Mouse (Mus musculus) hindbrain, postnatal 0 days (tissue): ENCODE measurements around the gene Txndc2. TPM values are rescaled to one million over a fixed set of nuclear protein-coding genes. Genes with fewer than 3 reads are reported as not detected.

Experiments
- ATAC-seq: fragments of 200-750 bp; cut with Nextera tagmentation; 2 replicates; pipeline ENCODE4 v1.8.0; 2017; ENCODE audit warnings: mild to moderate bottlenecking, moderate TSS enrichment, moderate library complexity
- DNase-seq: peaks from one replicate; pipeline ENCODE4 v3.0.0-alpha.2; 2015; ENCODE audit warnings: low spot score
- H3K27ac ChIP-seq: fragments of 300-500 bp; sonication (generic); 2 replicates; pipeline ENCODE4 v1.5.1; 2014; ENCODE audit warnings: mild to moderate bottlenecking
- H3K27me3 ChIP-seq: fragments of 300-500 bp; sonication (generic); 2 replicates; pipeline ENCODE4 v1.6.1; 2014; ENCODE audit warnings: low read length, mixed read lengths; ENCODE audit not compliant: insufficient read depth
- H3K36me3 ChIP-seq: fragments of 300-500 bp; sonication (generic); 2 replicates; pipeline ENCODE4 v1.6.1; 2014; ENCODE audit warnings: low read length, mixed read lengths; ENCODE audit not compliant: insufficient read depth
- H3K4me1 ChIP-seq: fragments of 300-500 bp; sonication (generic); 2 replicates; pipeline ENCODE4 v1.6.1; 2014; ENCODE audit warnings: antibody characterized with exemption, low read length, mixed read lengths; ENCODE audit not compliant: insufficient read depth
- H3K4me2 ChIP-seq: fragments of 300-500 bp; sonication (generic); 2 replicates; pipeline ENCODE4 v1.6.1; 2014; ENCODE audit warnings: low read depth, mild to moderate bottlenecking, low read length, moderate library complexity, mixed read lengths
- H3K4me3 ChIP-seq: fragments of 300-500 bp; sonication (generic); 2 replicates; pipeline ENCODE4 v1.5.1; 2014; ENCODE audit warnings: low read length
- H3K9ac ChIP-seq: fragments of 300-500 bp; sonication (generic); replicated peaks from 2 replicates; pipeline ENCODE4 v1.6.1; 2014; ENCODE audit warnings: mild to moderate bottlenecking, low read length, moderate library complexity, mixed read lengths
- H3K9me3 ChIP-seq: fragments of 300-500 bp; sonication (generic); 2 replicates; pipeline ENCODE4 v1.6.1; 2016; ENCODE audit warnings: low read length, mixed read lengths
- CTCF ChIP-seq: IDR thresholded peaks from 2 replicates; pipeline ENCODE4 v1.5.1; 2016; ENCODE audit warnings: antibody characterized with exemption, control low read depth, low read depth
- WGBS: fragments of 180-500 bp; shearing (Covaris S2); extraction: QIAGEN DNeasy Blood & Tissue Kit; methylation state at CpG from one replicate; pipeline ENCODE4 v1.1.7; 2014; 5-methylcytosine and 5-hydroxymethylcytosine counted together
- polyA plus RNA-seq: library from polyadenylated mRNA; unstranded; fragments of >200 nt; fragmentation: Nextera tagmentation; extraction: Ambion mirVana; gene quantifications from 2 replicates; pipeline ENCODE4 v1.2.1, GENCODE M21; 2015
- total RNA-seq: library from RNA; depleted of rRNA; stranded (reverse); fragments of >200 nt; gene quantifications from 2 replicates; pipeline ENCODE4 v1.2.3, GENCODE M21; 2014

The Txndc2 gene
- total and polyA plus RNA-seq, 2 experiments from 2014 or later: 0.13 TPM; not detected in 1

GRCm38 (mm10) chr17:65647961-65648360 lies 6.0 kb upstream of the Txndc2 start:
- DNase-seq: no peak
- no peaks in the 10 kb centered on the region for H3K36me3 ChIP-seq
- no peak overlapping the region for H3K4me2 ChIP-seq
- no peaks in the 10 kb centered on the region for H3K9me3 ChIP-seq
- H3K27ac ChIP-seq: no peak overlapping the region
- no peak for ATAC-seq
- H3K4me3 ChIP-seq: no peak overlapping the region
- WGBS: 66% methylated on average over 5 of the region's 5 CpGs
- H3K4me1 ChIP-seq: no peaks in the 10 kb centered on the region
- H3K9ac ChIP-seq: no peak overlapping the region
- TF ChIP-seq CTCF: no peak
- H3K27me3 ChIP-seq: no peaks in the 10 kb centered on the region

GRCm38 (mm10) chr17:65647226-65647625 lies 5.3 kb upstream of the Txndc2 start:
- ATAC-seq (no peak), DNase-seq (no peak)
- H3K9me3 ChIP-seq: no peaks in the 10 kb centered on the region
- H3K9ac ChIP-seq: no peak overlapping the region
- no peaks in the 10 kb centered on the region for H3K27me3 ChIP-seq
- no peaks in the 10 kb centered on the region for H3K36me3 ChIP-seq
- TF ChIP-seq CTCF: no peak
- no peak overlapping the region for H3K4me3 ChIP-seq
- H3K4me1 ChIP-seq: no peaks in the 10 kb centered on the region
- 78% methylated on average over 6 of the region's 6 CpGs for WGBS
- no peak overlapping the region for H3K4me2 ChIP-seq
- no peak overlapping the region for H3K27ac ChIP-seq

- no peaks in the 10 kb centered on the region for H3K9me3 ChIP-seq
- ATAC-seq (no peak), DNase-seq (no peak)
- H3K27ac ChIP-seq: peak overlapping the region; percentile 70; the same call in 1 of the 2 replicates
- H3K4me3 ChIP-seq: no peak overlapping the region
- no peak overlapping the region for H3K4me2 ChIP-seq
- no peaks in the 10 kb centered on the region for H3K27me3 ChIP-seq
- no peak for TF ChIP-seq CTCF
- WGBS: 75% methylated on average over 5 of the region's 5 CpGs
- no peaks in the 10 kb centered on the region for H3K4me1 ChIP-seq
- H3K36me3 ChIP-seq: no peaks in the 10 kb centered on the region
- no peak overlapping the region for H3K9ac ChIP-seq
Observed at GRCm38 (mm10) chr17:65643579-65643978, 1.6 kb upstream of the Txndc2 start.

- no peak overlapping the region for H3K4me3 ChIP-seq
- H3K27me3 ChIP-seq: no peaks in the 10 kb centered on the region
- TF ChIP-seq CTCF: no peak
- ATAC-seq (peak; percentile 67), DNase-seq (peak; percentile 66)
- no peak overlapping the region; the same call in 1 of the 2 replicates for H3K4me2 ChIP-seq
- H3K36me3 ChIP-seq: no peaks in the 10 kb centered on the region
- 34% methylated on average over 10 of the region's 10 CpGs for WGBS
- peak overlapping the region; percentile 70 for H3K27ac ChIP-seq
- H3K9me3 ChIP-seq: no peaks in the 10 kb centered on the region
- H3K4me1 ChIP-seq: no peaks in the 10 kb centered on the region
- H3K9ac ChIP-seq: no peak overlapping the region
Observed at GRCm38 (mm10) chr17:65643051-65643521, 1.1 kb upstream of the Txndc2 start.

GRCm38 (mm10) chr17:65642578-65642991 lies 617 bp upstream of the Txndc2 start:
- WGBS: 32% methylated on average over 5 of the region's 5 CpGs
- no peak for DNase-seq
- Histone ChIP-seq H3K36me3 (no peaks in the 10 kb centered on the region), H3K27ac (peak overlapping the region; percentile 70), H3K27me3 (no peaks in the 10 kb centered on the region), H3K9ac (0 out of 2 replicates have a peak overlapping the region, but pooled peaks have one; percentile 28), H3K4me3 (no peak overlapping the region), H3K9me3 (no peaks in the 10 kb centered on the region), H3K4me1 (no peaks in the 10 kb centered on the region), H3K4me2 (no peak overlapping the region; the same call in 1 of the 2 replicates)
- TF ChIP-seq CTCF: no peak
- peak; percentile 67 for ATAC-seq

- H3K27me3 ChIP-seq: no peaks in the 10 kb centered on the region
- H3K4me2 ChIP-seq: no peak overlapping the region
- no peaks in the 10 kb centered on the region for H3K36me3 ChIP-seq
- DNase-seq (no peak), ATAC-seq (no peak)
- H3K4me3 ChIP-seq: no peak overlapping the region
- whole genome bisulfite sequencing: 93% methylated on average over 1 of the region's 1 CpGs
- no peaks in the 10 kb centered on the region for H3K4me1 ChIP-seq
- H3K27ac ChIP-seq: no peak overlapping the region
- no peak overlapping the region for H3K9ac ChIP-seq
- H3K9me3 ChIP-seq: no peaks in the 10 kb centered on the region
- TF ChIP-seq CTCF: no peak
Observed at GRCm38 (mm10) chr17:65639144-65639543, 2.8 kb downstream of the Txndc2 start.

- whole genome bisulfite sequencing: 83% methylated on average over 14 of the region's 14 CpGs
- Histone ChIP-seq H3K9me3 (no peaks in the 10 kb centered on the region), H3K4me3 (no peak overlapping the region), H3K36me3 (no peaks in the 10 kb centered on the region), H3K27me3 (no peaks in the 10 kb centered on the region), H3K27ac (no peak overlapping the region), H3K9ac (no peak overlapping the region), H3K4me2 (no peak overlapping the region), H3K4me1 (no peaks in the 10 kb centered on the region)
- no peak for TF ChIP-seq CTCF
- ATAC-seq (no peak), DNase-seq (no peak)
Observed at GRCm38 (mm10) chr17:65635715-65636360, 6.1 kb downstream of the Txndc2 start.
